Mouse (Mus musculus) right cerebral cortex, postnatal 25 days (tissue): ENCODE results near the gene Mmgt2.

Source experiments
- DNase-seq: peaks from one replicate; pipeline ENCODE4 v3.0.0; 2022

The Mmgt2 gene

GRCm38 (mm10) chr11:62708252-62708651 lies 59.8 kb downstream of the Mmgt2 start:
- DNase-seq, result no peak

DNA sequence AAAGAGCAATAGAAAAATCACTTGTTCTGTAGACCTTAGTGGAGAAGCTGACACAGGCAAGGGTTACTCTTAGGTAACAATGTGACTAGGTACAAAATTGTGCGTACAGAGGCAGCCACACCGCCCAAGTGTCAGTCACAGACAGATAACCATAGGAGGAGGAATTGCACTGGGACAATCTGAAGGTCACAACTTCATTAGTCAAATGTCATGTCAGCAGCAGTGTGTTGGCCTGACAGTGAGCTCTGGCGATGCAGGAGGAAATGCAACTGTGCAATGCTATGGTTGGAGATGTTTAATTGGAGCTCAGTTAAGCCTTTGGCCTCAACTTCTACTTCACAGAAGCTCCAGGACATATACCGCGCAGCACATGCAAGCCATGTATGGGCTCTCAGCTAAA lies 62.2 kb downstream of the Mmgt2 start:
- DNase-seq, result no peak
